Comparison of ENCODE assay signal across 9 mouse cellular contexts in the genomic region with DNA sequence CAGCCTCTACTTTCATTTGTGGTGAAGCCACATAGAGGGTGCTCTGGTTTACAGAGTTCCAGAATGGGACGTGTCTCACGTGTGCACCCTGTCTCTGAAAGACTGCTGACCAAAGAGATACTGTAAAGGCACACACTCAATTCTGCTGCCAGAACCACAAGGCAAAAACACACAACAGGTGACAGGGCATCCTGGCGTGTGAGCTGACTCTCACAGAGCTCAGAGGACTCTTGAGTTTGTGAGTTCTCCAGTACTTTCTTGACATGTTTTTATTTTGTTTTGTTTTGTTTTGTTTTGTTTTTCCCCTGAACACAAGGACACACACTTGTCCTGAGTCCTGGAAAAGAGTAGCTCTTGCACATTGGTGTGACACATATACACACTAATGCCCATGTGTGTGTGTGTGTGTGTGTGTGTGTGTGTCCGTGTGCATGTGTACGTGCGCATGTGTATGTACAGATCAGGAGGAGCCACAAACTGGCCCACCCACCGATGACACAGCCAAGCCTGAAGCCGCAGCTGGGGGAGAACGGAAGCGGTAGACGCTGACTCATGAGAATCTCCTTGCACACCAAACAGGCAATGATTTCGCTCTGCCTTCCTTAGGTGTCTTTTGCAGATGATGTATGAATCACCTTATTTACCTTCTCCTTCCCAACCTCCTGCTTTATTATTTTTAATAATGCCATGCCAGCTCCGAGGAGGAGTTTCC.
DNase-seq lines count a peak whose midpoint lies in the region.
"Had no signal": no experiment of that assay in that cellular context is flagged by ENCODE, and none has a peak within 500 bp of the region (broad histone marks: within the 10 kb centered on the region; RNA-seq: fewer than 3 reads in every experiment).

No protein-coding gene starts in this region.

- H3K27me3 ChIP-seq in limb, embryonic 10.5 days (ENCODE audit: low read depth, poor library complexity, severe bottlenecking): no peaks in the 10 kb centered on the region
- H3K27me3 ChIP-seq: midbrain, embryonic 12.5 days had no signal

- H3K4me3 ChIP-seq in limb, embryonic 10.5 days: no peak overlapping the region
- H3K4me3 ChIP-seq: midbrain, embryonic 12.5 days had no signal

- no peak overlapping the region for H3K27ac ChIP-seq in limb, embryonic 10.5 days
- H3K27ac ChIP-seq: midbrain, embryonic 12.5 days had no signal

- WGBS in limb, embryonic 10.5 days: 91% methylated on average over 13 of the region's 13 CpGs

- no peaks in the 10 kb centered on the region for H3K4me1 ChIP-seq in limb, embryonic 10.5 days
- H3K4me1 ChIP-seq: midbrain, embryonic 12.5 days had no signal

- no peaks in the 10 kb centered on the region for H3K9me3 ChIP-seq in limb, embryonic 10.5 days (replicated peaks)
- H3K9me3 ChIP-seq: midbrain, embryonic 12.5 days had no signal

- H3K36me3 ChIP-seq in limb, embryonic 10.5 days: no peaks in the 10 kb centered on the region
- H3K36me3 ChIP-seq: midbrain, embryonic 12.5 days had no signal

- DNase-seq in embryo, embryonic 10.5 days (ENCODE audit: low spot score): peak; percentile 5
- no peak for DNase-seq in embryo, embryonic 11 days
- peak; percentile 31 to 44 for DNase-seq in right cerebral cortex, adult 2 months (ENCODE audit: low spot score in 2 of 2)
- DNase-seq in right cerebral cortex, postnatal 25 days: no peak
- peak; percentile 15 to 17 for DNase-seq in left cerebral cortex, adult 18-20 months (ENCODE audit: low spot score in 2 of 2)
- peak; percentile 21 for DNase-seq in naive thymus-derived CD4-positive, alpha-beta T cell, adult 2 months (ENCODE audit: low read depth)
- no peak for DNase-seq in cerebellum, adult 18-20 months
- DNase-seq in limb, embryonic 10.5 days (ENCODE audit: low spot score): no peak

Comparison
In these comparisons a context has a peak if more than half of its experiments do, and no peak if none do; other contexts are left out.
1. DNase-seq: peak in embryo, embryonic 10.5 days (single experiment), right cerebral cortex, adult 2 months (2 of 2), left cerebral cortex, adult 18-20 months (2 of 2) and naive thymus-derived CD4-positive, alpha-beta T cell, adult 2 months (single experiment); none in embryo, embryonic 11 days (single experiment), right cerebral cortex, postnatal 25 days (single experiment), cerebellum, adult 18-20 months (0 of 2) and limb, embryonic 10.5 days (single experiment).